Mouse (Mus musculus): Measurements from ENCODE around the gene Efcab12.

GRCm38 (mm10) chr6:115884018-115884417, 45.8 kb upstream of the Efcab12 start:
- TF ChIP-seq FLI1 (IDR thresholded peaks at IDR 0.05; ENCODE audit: low read length) (no peak), GATA1 (IDR thresholded peaks at IDR 0.05; ENCODE audit: borderline replicate concordance, low read length) (no peak)

Data from megakaryocyte, embryonic 14.5 days (primary cell).